Mouse (Mus musculus) hindbrain, embryonic 11.5 days (tissue): ENCODE measurements around the gene Shroom3. TPM values are rescaled to one million over a fixed set of nuclear protein-coding genes. Genes with fewer than 3 reads are reported as not detected.

ENCODE experiments used
- ATAC-seq: fragments of 200-750 bp; cut with Nextera tagmentation; 2 replicates; pipeline ENCODE4 v1.8.0; 2017; ENCODE audit warnings: mild to moderate bottlenecking, moderate TSS enrichment, moderate library complexity; ENCODE audit not compliant: low FRiP score
- DNase-seq: peaks from one replicate; pipeline ENCODE4 v3.0.0-alpha.2; 2015; ENCODE audit warnings: low spot score
- H3K27ac ChIP-seq: fragments of 300-500 bp; sonication (generic); 2 replicates; pipeline ENCODE4 v1.5.1; 2014; ENCODE audit warnings: mild to moderate bottlenecking, low read depth, low read length
- H3K27me3 ChIP-seq: fragments of 300-500 bp; sonication (generic); 2 replicates; pipeline ENCODE4 v1.6.1; 2014; ENCODE audit warnings: mild to moderate bottlenecking, low read length, moderate library complexity, mixed read lengths; ENCODE audit not compliant: control insufficient read depth, insufficient read depth
- H3K36me3 ChIP-seq: fragments of 300-500 bp; sonication (generic); 2 replicates; pipeline ENCODE4 v1.6.1; 2014; ENCODE audit warnings: mild to moderate bottlenecking, low read length, moderate library complexity, mixed read lengths; ENCODE audit not compliant: control insufficient read depth, insufficient read depth
- H3K4me1 ChIP-seq: fragments of 300-500 bp; sonication (generic); replicated peaks from 2 replicates; pipeline ENCODE4 v1.6.1; 2014; ENCODE audit warnings: low read length, mixed read lengths; ENCODE audit not compliant: control insufficient read depth, insufficient read depth
- H3K4me2 ChIP-seq: fragments of 300-500 bp; sonication (generic); replicated peaks from 2 replicates; pipeline ENCODE4 v1.6.1; 2014; ENCODE audit warnings: mild to moderate bottlenecking, low read depth, low read length
- H3K4me3 ChIP-seq: fragments of 300-500 bp; sonication (generic); 2 replicates; pipeline ENCODE4 v1.5.1; 2014; ENCODE audit warnings: low read depth, low read length
- H3K9ac ChIP-seq: fragments of 300-500 bp; sonication (generic); 2 replicates; pipeline ENCODE4 v1.6.1; 2014; ENCODE audit warnings: low read depth, low read length
- H3K9me3 ChIP-seq: fragments of 300-500 bp; sonication (generic); 2 replicates; pipeline ENCODE4 v1.6.1; 2016; ENCODE audit warnings: low read length; ENCODE audit not compliant: control insufficient read depth
- WGBS: fragments of 180-500 bp; shearing (Covaris S2); extraction: QIAGEN DNeasy Blood & Tissue Kit; methylation state at CpG from one replicate; pipeline ENCODE4 v1.1.7; 2014; 5-methylcytosine and 5-hydroxymethylcytosine counted together
- polyA plus RNA-seq: library from polyadenylated mRNA; unstranded; fragments of >200 nt; fragmentation: Nextera tagmentation; extraction: Ambion mirVana; gene quantifications from 2 replicates; pipeline ENCODE4 v1.2.1, GENCODE M21; 2014

Gene Shroom3
- polyA plus RNA-seq, 1 experiment from 2014 or later, result 4.8 TPM

GRCm38 (mm10) chr5:92888628-92889241 is 205.5 kb downstream of the Shroom3 start:
- Histone ChIP-seq H3K27ac (no peak overlapping the region), H3K9me3 (no peaks in the 10 kb centered on the region), H3K4me2 (no peak overlapping the region), H3K4me3 (no peak overlapping the region), H3K36me3 (no peaks in the 10 kb centered on the region), H3K9ac (no peak overlapping the region), H3K27me3 (no peaks in the 10 kb centered on the region), H3K4me1 (no peaks in the 10 kb centered on the region; the same call in 1 of the 2 replicates)
- WGBS, result 68% methylated on average over 8 of the region's 8 CpGs
- DNase-seq (no peak), ATAC-seq (no peak)

GRCm38 (mm10) chr5:92890902-92891301 is 207.7 kb downstream of the Shroom3 start:
- Histone ChIP-seq H3K4me3 (no peak overlapping the region), H3K27ac (no peak overlapping the region), H3K36me3 (no peaks in the 10 kb centered on the region), H3K4me2 (no peak overlapping the region), H3K27me3 (no peaks in the 10 kb centered on the region), H3K9ac (no peak overlapping the region), H3K9me3 (no peaks in the 10 kb centered on the region), H3K4me1 (peaks cover 2% of the 10 kb centered on the region; the same call in 1 of the 2 replicates)
- DNase-seq (no peak), ATAC-seq (no peak)
- WGBS, result 90% methylated on average over 5 of the region's 5 CpGs

- H3K4me3 ChIP-seq, result no peak overlapping the region
- no peaks in the 10 kb centered on the region for H3K27me3 ChIP-seq
- H3K27ac ChIP-seq, result no peak overlapping the region
- 26% methylated on average over 4 of the region's 4 CpGs for WGBS
- DNase-seq (no peak), ATAC-seq (no peak)
- H3K9me3 ChIP-seq, result no peaks in the 10 kb centered on the region
- H3K4me1 ChIP-seq, result peaks cover 2% of the 10 kb centered on the region; the same call in 1 of the 2 replicates
- no peak overlapping the region for H3K4me2 ChIP-seq
- H3K9ac ChIP-seq, result no peak overlapping the region
- no peaks in the 10 kb centered on the region for H3K36me3 ChIP-seq
Measured at GRCm38 (mm10) chr5:92893284-92893683, 210.0 kb downstream of the Shroom3 start.

- Histone ChIP-seq H3K27me3 (no peaks in the 10 kb centered on the region), H3K9me3 (no peaks in the 10 kb centered on the region), H3K4me2 (no peak overlapping the region), H3K9ac (0 out of 2 replicates have a peak overlapping the region, but pooled peaks have one; percentile 7), H3K27ac (no peak overlapping the region), H3K36me3 (no peaks in the 10 kb centered on the region), H3K4me1 (peaks cover 5% of the 10 kb centered on the region; the same call in 1 of the 2 replicates), H3K4me3 (no peak overlapping the region)
- WGBS, result 0% methylated on average over 1 of the region's 1 CpGs
- no peak for ATAC-seq
- DNase-seq, result no peak
Measured at GRCm38 (mm10) chr5:92893711-92894110, 210.5 kb downstream of the Shroom3 start.

GRCm38 (mm10) chr5:92895877-92896276 is 212.6 kb downstream of the Shroom3 start:
- Histone ChIP-seq H3K4me3 (no peak overlapping the region), H3K9me3 (no peaks in the 10 kb centered on the region), H3K4me2 (no peak overlapping the region), H3K4me1 (peaks cover 6% of the 10 kb centered on the region; the same call in 1 of the 2 replicates), H3K27ac (no peak overlapping the region), H3K27me3 (no peaks in the 10 kb centered on the region), H3K36me3 (no peaks in the 10 kb centered on the region), H3K9ac (no peak overlapping the region)
- DNase-seq, result no peak
- no peak for ATAC-seq
- WGBS, result 92% methylated on average over 8 of the region's 8 CpGs

- peaks cover 6% of the 10 kb centered on the region; the same call in 1 of the 2 replicates for H3K4me1 ChIP-seq
- peak overlapping the region; percentile 79; the same call in 1 of the 2 replicates for H3K27ac ChIP-seq
- H3K36me3 ChIP-seq, result no peaks in the 10 kb centered on the region
- H3K4me2 ChIP-seq, result no peak overlapping the region
- no peak overlapping the region for H3K9ac ChIP-seq
- ATAC-seq, result no peak
- H3K27me3 ChIP-seq, result no peaks in the 10 kb centered on the region
- H3K9me3 ChIP-seq, result no peaks in the 10 kb centered on the region
- no peak overlapping the region for H3K4me3 ChIP-seq
- DNase-seq, result no peak
- WGBS, result 59% methylated on average over 1 of the region's 1 CpGs
Measured at GRCm38 (mm10) chr5:92896725-92897280, 213.6 kb downstream of the Shroom3 start.

GRCm38 (mm10) chr5:92897766-92898745 is 214.8 kb downstream of the Shroom3 start:
- Histone ChIP-seq H3K27ac (peak overlapping the region; percentile 79), H3K9me3 (no peaks in the 10 kb centered on the region), H3K9ac (peak overlapping the region; percentile 72), H3K36me3 (no peaks in the 10 kb centered on the region), H3K27me3 (no peaks in the 10 kb centered on the region), H3K4me2 (peak overlapping the region; percentile 91), H3K4me1 (peaks cover 6% of the 10 kb centered on the region; the same call in 1 of the 2 replicates), H3K4me3 (peak overlapping the region; percentile 57)
- DNase-seq, result peak; percentile 87
- peak; percentile 94 for ATAC-seq
- WGBS, result under 1% methylated on average over 80 of the region's 96 CpGs

- Histone ChIP-seq H3K27ac (no peak overlapping the region), H3K9ac (no peak overlapping the region), H3K4me2 (no peak overlapping the region), H3K4me1 (peaks cover 11% of the 10 kb centered on the region), H3K9me3 (no peaks in the 10 kb centered on the region), H3K27me3 (no peaks in the 10 kb centered on the region), H3K4me3 (no peak overlapping the region), H3K36me3 (no peaks in the 10 kb centered on the region)
- DNase-seq (no peak), ATAC-seq (no peak)
- 55% methylated on average over 5 of the region's 5 CpGs for WGBS
Measured at GRCm38 (mm10) chr5:92900470-92900869, 217.2 kb downstream of the Shroom3 start.
